Mouse (Mus musculus): ENCODE results near the gene Paqr7. TPM values are rescaled to one million over a fixed set of nuclear protein-coding genes. Genes with fewer than 3 reads are reported as not detected.
A peak's percentile ranks its signal among the peaks of the same experiment; 100 is the strongest.
"Not testable (repeated sequence)": the region's sequence is repeated elsewhere in the genome, so short reads cannot be mapped to it uniquely, and the experiment has no call there.

Gene Paqr7
- polyA plus RNA-seq, 1 experiment from 2014 or later: 70.3 TPM

DNA sequence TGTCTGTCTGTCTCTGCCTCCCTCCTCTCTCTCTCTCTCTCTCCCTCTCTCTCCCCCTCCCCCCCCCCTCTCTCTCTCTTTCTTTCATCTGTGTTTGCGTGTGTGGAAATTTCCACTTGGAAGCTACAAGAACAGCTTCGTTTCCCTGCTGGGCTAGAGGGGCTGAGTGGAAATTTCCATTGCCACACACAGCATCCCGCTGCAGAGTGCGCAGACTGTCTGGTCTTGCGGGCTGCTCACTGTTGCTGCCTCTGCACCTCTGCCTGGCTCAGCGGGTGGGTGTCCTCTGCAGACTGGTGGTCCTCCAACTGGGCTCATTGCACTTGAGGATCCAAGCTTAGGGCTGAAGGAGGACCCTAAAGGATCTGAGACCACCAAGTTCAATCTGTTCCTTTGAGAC is 12.8 kb upstream of the Paqr7 start:
- no peak for ATAC-seq

DNA sequence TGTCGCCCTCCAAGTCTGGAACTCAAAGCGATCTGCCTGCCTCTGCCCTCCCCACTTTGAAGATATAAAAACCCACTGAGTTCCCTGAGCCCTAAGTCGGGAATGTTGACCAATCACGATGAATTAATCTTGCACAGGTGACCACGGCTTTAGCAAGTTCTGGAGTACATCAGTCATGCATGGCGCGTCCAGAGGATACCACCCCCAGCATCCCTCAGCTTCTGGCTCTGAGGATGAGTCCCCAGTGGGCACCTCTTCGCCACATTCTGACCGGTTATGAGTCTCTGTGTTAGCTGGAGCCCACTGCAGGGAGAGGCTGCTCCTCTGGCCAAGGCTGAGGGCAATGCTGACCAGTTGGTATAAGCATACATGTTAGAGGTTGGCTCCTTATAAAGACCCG is 12.3 kb upstream of the Paqr7 start:
- no peaks in the 10 kb centered on the region; the same call in 1 of the 2 replicates for H3K4me1 ChIP-seq (replicated peaks; ENCODE audit: control insufficient read depth, insufficient read depth, low read length)
- no peak for ATAC-seq
- 79% methylated on average over 10 of the region's 10 CpGs for WGBS
- H3K36me3 ChIP-seq (ENCODE audit: control insufficient read depth, insufficient read depth): no peaks in the 10 kb centered on the region
- no peak overlapping the region for H3K4me2 ChIP-seq (replicated peaks; ENCODE audit: low read depth)
- no peaks in the 10 kb centered on the region for H3K27me3 ChIP-seq (replicated peaks; ENCODE audit: control insufficient read depth, insufficient read depth, low read length)
- no peaks in the 10 kb centered on the region for H3K9me3 ChIP-seq (ENCODE audit: control insufficient read depth)
- H3K4me3 ChIP-seq (ENCODE audit: low read depth, low read length): no peak overlapping the region
- no peak overlapping the region for H3K27ac ChIP-seq (ENCODE audit: low read depth, low read length)
- TF ChIP-seq CTCF (IDR thresholded peaks at IDR 0.05; ENCODE audit: low read depth): no peak
- no peak overlapping the region for H3K9ac ChIP-seq (ENCODE audit: low read depth, low read length)

More for the DNA sequence above, 12.8 kb upstream of the Paqr7 start:
- Histone ChIP-seq H3K4me3 (ENCODE audit: low read depth, low read length) (no peak overlapping the region), H3K9ac (ENCODE audit: low read depth, low read length) (no peak overlapping the region), H3K4me1 (replicated peaks; ENCODE audit: control insufficient read depth, insufficient read depth, low read length) (no peaks in the 10 kb centered on the region; the same call in 1 of the 2 replicates), H3K27me3 (replicated peaks; ENCODE audit: control insufficient read depth, insufficient read depth, low read length) (no peaks in the 10 kb centered on the region), H3K36me3 (ENCODE audit: control insufficient read depth, insufficient read depth) (no peaks in the 10 kb centered on the region), H3K4me2 (replicated peaks; ENCODE audit: low read depth) (no peak overlapping the region), H3K9me3 (ENCODE audit: control insufficient read depth) (no peaks in the 10 kb centered on the region), H3K27ac (ENCODE audit: low read depth, low read length) (no peak overlapping the region)
- 49% methylated on average over 6 of the region's 6 CpGs for WGBS
- no peak for TF ChIP-seq CTCF (IDR thresholded peaks at IDR 0.05; ENCODE audit: low read depth)

DNA sequence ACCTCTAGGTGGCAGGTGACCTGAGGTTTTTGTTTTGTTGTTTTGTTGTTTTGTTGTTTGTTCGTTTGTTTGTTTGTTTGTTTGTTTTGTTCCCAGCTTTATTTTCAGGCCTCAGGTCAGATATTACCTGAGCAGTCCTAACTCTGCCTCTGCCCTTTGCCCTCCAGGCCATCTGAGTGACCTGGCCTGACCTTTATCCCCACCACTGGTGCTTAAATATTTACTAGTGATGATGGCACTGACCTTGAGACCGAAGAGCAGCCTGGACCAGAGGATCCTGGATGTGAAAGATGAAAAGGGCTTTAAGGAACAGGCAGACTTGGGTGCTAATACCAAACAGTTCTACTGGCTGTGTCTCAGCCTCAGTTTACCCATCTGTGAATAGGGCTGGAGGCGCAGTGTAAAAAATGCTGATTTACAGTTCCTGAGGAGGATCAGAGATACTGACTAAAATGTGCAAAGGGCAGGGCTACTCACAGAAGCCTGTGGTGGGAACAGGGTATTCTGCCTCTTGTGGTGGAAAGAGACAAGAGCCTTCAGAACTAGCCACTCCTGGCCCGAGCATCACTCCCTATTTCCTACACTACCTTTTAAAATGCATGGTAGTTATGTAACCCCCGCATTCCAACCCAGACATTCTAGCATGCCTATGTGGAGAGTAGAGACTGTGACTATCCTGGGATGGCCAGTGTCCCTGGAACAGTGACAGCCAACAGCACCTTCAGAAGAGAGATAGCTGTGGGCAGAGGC is 11.2 kb upstream of the Paqr7 start:
- Histone ChIP-seq H3K4me2 (replicated peaks; ENCODE audit: low read depth) (no peak overlapping the region), H3K4me3 (ENCODE audit: low read depth, low read length) (no peak overlapping the region), H3K36me3 (ENCODE audit: control insufficient read depth, insufficient read depth) (no peaks in the 10 kb centered on the region), H3K4me1 (replicated peaks; ENCODE audit: control insufficient read depth, insufficient read depth, low read length) (no peaks in the 10 kb centered on the region; the same call in 1 of the 2 replicates), H3K27ac (ENCODE audit: low read depth, low read length) (no peak overlapping the region), H3K9me3 (ENCODE audit: control insufficient read depth) (no peaks in the 10 kb centered on the region), H3K27me3 (replicated peaks; ENCODE audit: control insufficient read depth, insufficient read depth, low read length) (no peaks in the 10 kb centered on the region), H3K9ac (ENCODE audit: low read depth, low read length) (no peak overlapping the region)
- no peak for ATAC-seq
- 80% methylated on average over 5 of the region's 5 CpGs for WGBS
- peak; percentile 43 for TF ChIP-seq CTCF (IDR thresholded peaks at IDR 0.05; ENCODE audit: low read depth)

DNA sequence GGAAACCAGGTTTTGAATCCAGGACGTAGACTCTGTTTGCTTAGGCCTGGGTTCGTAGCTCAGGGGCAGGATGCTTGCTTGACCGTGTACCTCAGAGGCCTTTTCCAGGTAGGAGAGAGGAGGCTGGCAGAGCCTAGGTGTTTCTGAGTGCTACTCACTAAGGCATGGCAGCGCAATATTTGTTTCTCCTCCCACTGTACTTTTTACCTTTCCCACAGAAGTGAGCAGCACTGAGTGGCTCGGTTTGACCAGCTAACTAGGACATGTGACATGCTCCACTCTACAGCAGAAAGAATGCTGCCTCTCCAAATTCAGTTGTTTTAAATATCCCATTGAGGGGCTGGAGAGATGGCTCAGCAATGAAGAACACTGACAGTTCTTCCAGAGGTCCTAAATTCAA is 8.3 kb upstream of the Paqr7 start:
- 84% methylated on average over 5 of the region's 5 CpGs for WGBS
- Histone ChIP-seq H3K4me3 (ENCODE audit: low read depth, low read length) (no peak overlapping the region), H3K9ac (ENCODE audit: low read depth, low read length) (no peak overlapping the region), H3K9me3 (ENCODE audit: control insufficient read depth) (no peaks in the 10 kb centered on the region), H3K36me3 (ENCODE audit: control insufficient read depth, insufficient read depth) (no peaks in the 10 kb centered on the region), H3K4me1 (replicated peaks; ENCODE audit: control insufficient read depth, insufficient read depth, low read length) (0 out of 2 replicates have a peak, but pooled peaks cover 6% of the 10 kb centered on the region), H3K4me2 (replicated peaks; ENCODE audit: low read depth) (no peak overlapping the region), H3K27me3 (replicated peaks; ENCODE audit: control insufficient read depth, insufficient read depth, low read length) (no peaks in the 10 kb centered on the region), H3K27ac (ENCODE audit: low read depth, low read length) (no peak overlapping the region)
- TF ChIP-seq CTCF (IDR thresholded peaks at IDR 0.05; ENCODE audit: low read depth): no peak
- no peak for ATAC-seq

DNA sequence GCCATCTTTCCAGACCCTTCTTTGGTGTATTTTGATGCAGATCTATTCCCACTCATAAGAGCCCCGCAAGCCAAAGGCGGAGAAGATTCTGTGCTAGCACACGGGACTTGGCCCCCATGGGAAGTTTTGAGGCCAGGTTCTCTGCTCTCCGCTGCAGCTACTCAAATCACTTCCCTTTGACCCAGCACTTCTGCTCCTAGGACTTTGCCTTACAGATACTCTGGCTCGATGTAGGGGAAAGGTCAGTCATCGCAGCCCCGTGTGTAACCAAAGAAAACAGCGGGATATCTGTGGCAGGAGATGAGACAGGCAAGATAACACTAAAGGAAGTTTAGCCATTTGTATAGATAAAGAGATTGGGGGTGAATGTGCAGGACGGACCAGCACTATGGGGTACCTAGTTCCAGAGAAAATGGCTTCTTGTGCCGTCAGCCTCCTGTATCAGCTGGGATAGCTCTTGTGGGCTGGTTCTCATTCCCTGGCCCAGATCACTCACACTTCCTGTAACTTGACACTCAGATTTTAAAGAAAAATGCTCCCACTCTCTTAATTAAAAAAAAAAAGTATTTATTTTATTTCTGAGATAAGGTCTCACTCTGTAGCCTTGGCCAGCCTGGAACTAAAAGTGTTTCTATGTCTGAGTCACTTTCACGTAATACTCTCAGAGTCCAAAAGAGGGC is 6.4 kb upstream of the Paqr7 start:
- no peaks in the 10 kb centered on the region for H3K36me3 ChIP-seq (ENCODE audit: control insufficient read depth, insufficient read depth)
- H3K27ac ChIP-seq (ENCODE audit: low read depth, low read length): peak overlapping the region; percentile 79
- TF ChIP-seq CTCF (IDR thresholded peaks at IDR 0.05; ENCODE audit: low read depth): no peak
- no peak overlapping the region for H3K4me3 ChIP-seq (ENCODE audit: low read depth, low read length)
- no peaks in the 10 kb centered on the region for H3K27me3 ChIP-seq (replicated peaks; ENCODE audit: control insufficient read depth, insufficient read depth, low read length)
- no peak overlapping the region for H3K9ac ChIP-seq (ENCODE audit: low read depth, low read length)
- peaks cover 14% of the 10 kb centered on the region; the same call in 1 of the 2 replicates for H3K4me1 ChIP-seq (replicated peaks; ENCODE audit: control insufficient read depth, insufficient read depth, low read length)
- 45% methylated on average over 11 of the region's 11 CpGs for WGBS
- H3K4me2 ChIP-seq (replicated peaks; ENCODE audit: low read depth): no peak overlapping the region
- H3K9me3 ChIP-seq (ENCODE audit: control insufficient read depth): no peaks in the 10 kb centered on the region
- peak; percentile 31; the same call in 1 of the 2 replicates for ATAC-seq

GRCm38 (mm10) chr4:134491716-134492115 is 4.8 kb upstream of the Paqr7 start:
- H3K4me1 ChIP-seq (replicated peaks; ENCODE audit: control insufficient read depth, insufficient read depth, low read length): peaks cover 18% of the 10 kb centered on the region; the same call in 1 of the 2 replicates
- no peak for TF ChIP-seq CTCF (IDR thresholded peaks at IDR 0.05; ENCODE audit: low read depth)
- H3K9me3 ChIP-seq (ENCODE audit: control insufficient read depth): no peaks in the 10 kb centered on the region
- H3K27me3 ChIP-seq (replicated peaks; ENCODE audit: control insufficient read depth, insufficient read depth, low read length): no peaks in the 10 kb centered on the region
- no peaks in the 10 kb centered on the region for H3K36me3 ChIP-seq (ENCODE audit: control insufficient read depth, insufficient read depth)
- ATAC-seq: peak; percentile 47
- peak overlapping the region; percentile 68 for H3K27ac ChIP-seq (ENCODE audit: low read depth, low read length)
- no peak overlapping the region for H3K9ac ChIP-seq (ENCODE audit: low read depth, low read length)
- no peak overlapping the region for H3K4me2 ChIP-seq (replicated peaks; ENCODE audit: low read depth)
- H3K4me3 ChIP-seq (ENCODE audit: low read depth, low read length): no peak overlapping the region
- 44% methylated on average over 6 of the region's 6 CpGs for WGBS

DNA sequence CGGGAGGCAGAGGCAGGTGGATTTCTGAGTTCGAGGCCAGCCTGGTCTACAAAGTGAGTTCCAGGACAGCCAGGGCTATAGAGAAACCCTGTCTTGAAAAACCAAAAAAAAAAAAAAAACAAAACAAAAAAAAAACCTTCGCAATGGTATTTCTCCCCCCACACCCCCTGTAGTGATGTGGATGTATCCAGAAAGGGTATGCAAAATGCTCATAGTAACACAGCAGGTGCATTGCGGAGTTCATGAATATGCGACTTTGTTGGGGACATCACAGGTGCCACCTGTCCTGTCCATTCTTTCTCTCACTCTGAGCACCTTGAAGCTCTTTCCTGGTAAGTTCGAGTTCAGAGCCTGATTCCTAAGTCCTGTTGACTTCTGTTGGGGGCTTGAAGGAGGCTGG is 2.3 kb upstream of the Paqr7 start:
- ATAC-seq; H3K9me3 ChIP-seq (ENCODE audit: control insufficient read depth); H3K27me3 ChIP-seq (replicated peaks; ENCODE audit: control insufficient read depth, insufficient read depth, low read length); H3K4me2 ChIP-seq (replicated peaks; ENCODE audit: low read depth); H3K9ac ChIP-seq (ENCODE audit: low read depth, low read length); H3K36me3 ChIP-seq (ENCODE audit: control insufficient read depth, insufficient read depth); H3K4me3 ChIP-seq (ENCODE audit: low read depth, low read length): not testable (repeated sequence)
- Histone ChIP-seq H3K4me1 (replicated peaks; ENCODE audit: control insufficient read depth, insufficient read depth, low read length) (peaks cover 26% of the 10 kb centered on the region; the same call in 1 of the 2 replicates), H3K27ac (ENCODE audit: low read depth, low read length) (peak overlapping the region; percentile 85; the same call in 1 of the 2 replicates)
- WGBS: 93% methylated on average over 6 of the region's 6 CpGs

All from intestine, postnatal 0 days (tissue).